Mouse (Mus musculus) retina, adult 2 months (tissue): Measurements from ENCODE around the gene Snrnp27.

ENCODE experiments used
- DNase-seq: peaks from one replicate; pipeline ENCODE4 v3.0.0-alpha.2; 2012; ENCODE audit warnings: low read depth, low spot score

Gene Snrnp27

GRCm38 (mm10) chr6:86683872-86684654, at the start of gene Snrnp27:
Gene Snrnp27 (minus strand): TSS chr6:86684522.
- peak; percentile 83 for DNase-seq

- DNase-seq = peak; percentile 94
Measured at GRCm38 (mm10) chr6:86733183-86733876, 49.0 kb upstream of the Snrnp27 start, which contains the start of gene Gmcl1. Gene Gmcl1 (minus strand): TSS chr6:86733383.

GRCm38 (mm10) chr6:86732276-86733173, 48.2 kb upstream of the Snrnp27 start:
- DNase-seq = no peak

GRCm38 (mm10) chr6:86728711-86729110, 44.4 kb upstream of the Snrnp27 start:
- DNase-seq = no peak

- DNase-seq = no peak
Measured at GRCm38 (mm10) chr6:86721977-86722376, 37.7 kb upstream of the Snrnp27 start.

GRCm38 (mm10) chr6:86708072-86708774, 23.9 kb upstream of the Snrnp27 start:
- no peak for DNase-seq

- no peak for DNase-seq
Measured at GRCm38 (mm10) chr6:86702577-86702976, 18.3 kb upstream of the Snrnp27 start.

- no peak for DNase-seq
Measured at GRCm38 (mm10) chr6:86697903-86698302, 13.6 kb upstream of the Snrnp27 start.

- DNase-seq = no peak
Measured at GRCm38 (mm10) chr6:86696213-86696612, 11.9 kb upstream of the Snrnp27 start.

GRCm38 (mm10) chr6:86694465-86694864, 10.1 kb upstream of the Snrnp27 start:
- DNase-seq = peak; percentile 26

GRCm38 (mm10) chr6:86689671-86690070, 5.3 kb upstream of the Snrnp27 start:
- no peak for DNase-seq

- DNase-seq = no peak
Measured at GRCm38 (mm10) chr6:86686971-86687370, 2.6 kb upstream of the Snrnp27 start.

GRCm38 (mm10) chr6:86684655-86685011, 311 bp upstream of the Snrnp27 start:
- no peak for DNase-seq

- no peak for DNase-seq
Measured at GRCm38 (mm10) chr6:86681289-86681688, 3.0 kb downstream of the Snrnp27 start.

GRCm38 (mm10) chr6:86678341-86678740, 6.0 kb downstream of the Snrnp27 start:
- no peak for DNase-seq

- DNase-seq = peak; percentile 65
Measured at GRCm38 (mm10) chr6:86670873-86671272, 13.4 kb downstream of the Snrnp27 start.

GRCm38 (mm10) chr6:86669240-86669727, 15.0 kb downstream of the Snrnp27 start:
- DNase-seq = peak; percentile 96

GRCm38 (mm10) chr6:86668580-86669239, 15.6 kb downstream of the Snrnp27 start, which contains the start of gene Mxd1:
Gene Mxd1 (minus strand): TSS chr6:86669161.
- DNase-seq = no peak

- no peak for DNase-seq
Measured at GRCm38 (mm10) chr6:86667061-86667460, 17.3 kb downstream of the Snrnp27 start.

GRCm38 (mm10) chr6:86665560-86666307, 18.6 kb downstream of the Snrnp27 start:
- no peak for DNase-seq
